Mouse (Mus musculus): ENCODE results near the gene Hibch. TPM values are rescaled to one million over a fixed set of nuclear protein-coding genes. Genes with fewer than 3 reads are reported as not detected.

Hibch gene
- 23.2 and 24.7 TPM in 2 replicates for polyA plus RNA-seq (2015; fragmentation: Nextera tagmentation; extraction: Ambion mirVana)

DNA sequence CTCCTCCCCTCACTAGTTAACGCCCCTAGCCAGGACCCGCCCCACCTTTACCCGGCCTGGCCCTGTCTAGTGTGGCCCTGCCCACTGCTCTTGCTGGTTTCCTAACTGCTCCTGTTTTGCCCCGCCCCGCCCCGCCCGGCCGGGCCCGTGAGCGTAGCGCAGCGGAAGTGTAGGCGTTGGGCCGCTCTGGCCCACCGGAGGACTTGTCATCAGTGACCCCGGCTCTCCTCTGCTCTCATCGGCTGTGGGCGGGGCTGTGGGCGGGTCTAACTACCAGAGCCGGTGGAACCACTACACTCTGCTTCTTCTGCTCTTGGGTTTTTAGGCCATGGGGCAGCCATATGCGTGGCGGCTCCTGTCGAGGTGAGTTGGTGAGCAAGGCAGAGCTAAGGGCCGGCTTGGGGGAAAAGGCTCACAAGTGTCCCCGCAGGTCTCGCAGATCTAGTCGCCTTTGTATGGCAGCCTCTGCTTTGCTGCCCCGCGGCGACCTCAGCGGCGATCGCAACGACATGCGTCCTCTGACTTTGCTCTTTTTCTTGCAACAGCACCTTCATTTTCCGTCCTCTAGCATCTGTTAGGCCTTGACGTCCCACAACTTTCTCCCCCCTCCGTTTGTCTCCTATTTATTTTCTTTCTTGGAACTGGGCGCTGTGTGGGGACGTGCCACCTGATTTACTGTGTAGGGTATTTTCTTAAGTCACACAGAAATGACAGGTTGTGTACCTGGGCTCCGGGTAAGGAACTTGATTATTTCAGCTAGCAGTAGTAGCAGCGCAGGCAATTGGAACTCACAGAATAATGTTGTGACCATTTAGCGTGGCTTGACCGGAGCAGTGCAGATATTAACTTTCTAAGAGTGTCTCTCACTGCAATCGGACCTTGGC lies at the start of gene Hibch:
Gene Hibch, plus strand, starts transcription at position 148 of the 884 bp plus-strand sequence.

GRCm38 (mm10) chr1:52816910-52817812 lies 27.6 kb upstream of the Hibch start, which contains the start of gene Inpp1:
Gene Inpp1 (minus strand): TSS chr1:52817688.

Other genes with a start within 250 kb of the Hibch start
- gene Nemp2, start 214.2 kb upstream of the Hibch start, polyA plus RNA-seq (2015; fragmentation: Nextera tagmentation; extraction: Ambion mirVana): 2.4 and 2.8 TPM in 2 replicates
- 12.6 and 13.6 TPM in 2 replicates for gene Mfsd6, start 117.5 kb upstream of the Hibch start, polyA plus RNA-seq (2015; fragmentation: Nextera tagmentation; extraction: Ambion mirVana)
- 42.3 and 49.5 TPM in 2 replicates for gene Inpp1, start 27.2 kb upstream of the Hibch start, polyA plus RNA-seq (2015; fragmentation: Nextera tagmentation; extraction: Ambion mirVana)
- gene 1700019D03Rik, start 175.2 kb downstream of the Hibch start, polyA plus RNA-seq (2015; fragmentation: Nextera tagmentation; extraction: Ambion mirVana): 9.0 and 10.2 TPM in 2 replicates
- 0.29 and 0.53 TPM in 2 replicates for gene Mstn, start 216.7 kb downstream of the Hibch start, polyA plus RNA-seq (2015; fragmentation: Nextera tagmentation; extraction: Ambion mirVana)

All from neural tube, postnatal 0 days (tissue).